Mouse (Mus musculus) heart, embryonic 13.5 days (tissue): Measurements from ENCODE around the gene Timm29. TPM values are rescaled to one million over a fixed set of nuclear protein-coding genes. Genes with fewer than 3 reads are reported as not detected.

Experiments
- ATAC-seq: fragments of 200-750 bp; cut with Nextera tagmentation; 2 replicates; pipeline ENCODE4 v1.8.0; 2017; ENCODE audit warnings: moderate TSS enrichment; ENCODE audit not compliant: insufficient number of reproducible peaks, low FRiP score, low TSS enrichment; ENCODE audit errors: extremely low read depth
- H3K27ac ChIP-seq: fragments of 300-500 bp; sonication (generic); replicated peaks from 2 replicates; pipeline ENCODE4 v1.5.1; 2015; ENCODE audit warnings: moderate library complexity, mild to moderate bottlenecking, inconsistent platforms
- H3K27me3 ChIP-seq: fragments of 300-500 bp; sonication (generic); replicated peaks from 2 replicates; pipeline ENCODE4 v1.6.1; 2015; ENCODE audit warnings: mild to moderate bottlenecking, inconsistent platforms
- H3K36me3 ChIP-seq: fragments of 300-500 bp; sonication (generic); 2 replicates; pipeline ENCODE4 v1.6.1; 2015; ENCODE audit warnings: mild to moderate bottlenecking, inconsistent platforms
- H3K4me1 ChIP-seq: fragments of 300-500 bp; sonication (generic); 2 replicates; pipeline ENCODE4 v1.6.1; 2015; ENCODE audit warnings: inconsistent platforms
- H3K4me2 ChIP-seq: fragments of 300-500 bp; sonication (generic); 2 replicates; pipeline ENCODE4 v1.6.1; 2015; ENCODE audit warnings: inconsistent platforms, mild to moderate bottlenecking, moderate library complexity
- H3K4me3 ChIP-seq: fragments of 300-500 bp; sonication (generic); 2 replicates; pipeline ENCODE4 v1.5.1; 2015; ENCODE audit warnings: moderate library complexity, mild to moderate bottlenecking, inconsistent platforms
- H3K9ac ChIP-seq: fragments of 300-500 bp; sonication (generic); 2 replicates; pipeline ENCODE4 v1.6.1; 2015; ENCODE audit warnings: inconsistent platforms, mild to moderate bottlenecking, moderate library complexity
- H3K9me3 ChIP-seq: fragments of 300-500 bp; sonication (generic); 2 replicates; pipeline ENCODE4 v1.6.1; 2016; ENCODE audit warnings: inconsistent platforms
- WGBS: fragments of 180-500 bp; shearing (Covaris S2); methylation state at CpG from one replicate; pipeline ENCODE4 v1.1.7; 2015; ENCODE audit warnings: mixed read lengths; 5-methylcytosine and 5-hydroxymethylcytosine counted together
- microRNA counts: library from miRNA; unstranded; fragments of <30 nt; microRNA quantifications from one replicate; lab custom pipeline; 2016
- microRNA-seq: library from miRNA; unstranded; fragments of <30 nt; microRNA quantifications from one replicate; pipeline ENCODE4, GENCODE M21; 2016
- polyA plus RNA-seq: library from polyadenylated mRNA; unstranded; fragments of >200 nt; fragmentation: Nextera tagmentation; extraction: Ambion mirVana; gene quantifications from 2 replicates; pipeline ENCODE4 v1.2.1, GENCODE M21; 2015

The Timm29 gene
- polyA plus RNA-seq, 1 experiment from 2014 or later: 23.1 TPM

DNA sequence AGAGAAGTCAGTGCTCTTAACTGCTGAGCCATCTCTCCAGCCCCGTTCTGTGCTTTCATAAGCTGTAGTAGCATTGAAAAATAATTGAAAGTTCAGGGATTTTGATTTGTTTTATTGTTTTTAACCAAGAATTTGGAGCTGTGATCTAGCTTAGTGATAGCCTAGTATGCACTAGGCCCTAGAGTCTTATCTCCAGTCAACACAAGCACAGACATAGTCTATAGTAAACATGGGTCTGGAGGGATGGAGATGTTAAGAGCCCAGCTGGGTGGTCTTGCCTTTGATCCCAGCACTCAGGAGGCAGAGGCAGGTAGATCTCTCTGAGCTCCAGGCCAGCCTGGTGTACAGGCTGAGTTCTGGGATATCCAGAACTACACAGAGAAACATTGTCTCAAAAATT, 30.2 kb downstream of the Timm29 start:
- no peak overlapping the region for H3K4me3 ChIP-seq
- H3K27me3 ChIP-seq: no peaks in the 10 kb centered on the region
- peaks cover 39% of the 10 kb centered on the region for H3K4me1 ChIP-seq
- 88% methylated on average over 1 of the region's 1 CpGs for WGBS
- H3K9me3 ChIP-seq: no peaks in the 10 kb centered on the region
- peaks cover 20% of the 10 kb centered on the region; the same call in 1 of the 2 replicates for H3K36me3 ChIP-seq
- no peak for ATAC-seq
- H3K4me2 ChIP-seq: no peak overlapping the region
- no peak overlapping the region for H3K27ac ChIP-seq
- no peak overlapping the region for H3K9ac ChIP-seq

DNA sequence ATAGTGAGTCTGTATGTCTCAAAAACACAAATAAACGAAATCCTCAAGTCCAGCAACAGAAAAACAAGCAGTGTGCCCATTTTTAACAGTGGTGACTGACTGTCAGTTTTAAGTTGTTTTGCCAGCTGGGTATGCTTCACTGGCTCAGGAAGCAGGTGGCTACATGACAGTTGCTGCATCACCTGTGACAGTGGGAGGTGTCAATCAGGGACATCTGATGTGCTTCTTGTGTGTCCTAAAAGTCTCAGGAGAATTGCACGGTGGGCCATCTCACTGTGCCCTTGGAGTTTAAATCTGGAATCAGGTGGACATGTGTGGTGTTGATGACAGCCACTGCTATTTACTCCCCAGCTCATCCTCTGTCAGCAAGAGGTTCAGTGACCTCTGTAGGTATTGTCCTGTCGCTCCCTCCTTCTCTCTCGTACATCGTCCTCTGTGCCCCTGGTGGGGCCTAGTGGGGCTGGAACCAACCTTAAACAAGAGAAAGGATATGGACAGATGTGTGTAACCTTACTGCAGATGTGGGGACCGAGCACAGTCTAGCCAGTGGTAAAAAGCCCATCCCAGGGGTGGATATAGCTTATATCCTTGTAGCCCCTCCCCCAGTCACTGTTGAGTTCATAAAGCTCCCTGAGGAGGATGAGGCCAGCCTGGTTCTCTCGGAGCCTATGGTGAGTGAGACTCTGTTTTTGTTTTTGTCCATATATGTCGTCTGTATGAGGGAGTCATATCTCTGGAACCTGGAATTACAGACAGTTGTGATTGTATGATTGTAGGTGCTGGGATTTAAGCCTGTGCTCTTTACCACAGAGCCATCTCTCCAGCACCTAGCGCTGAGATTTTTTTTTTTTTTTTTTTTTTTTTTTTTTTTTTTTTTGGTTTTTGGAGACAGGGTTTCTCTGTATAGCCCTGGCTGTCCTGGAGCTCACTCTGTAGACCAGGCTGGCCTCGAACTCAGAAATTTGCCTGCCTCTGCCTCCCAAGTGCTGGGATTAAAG, 33.1 kb downstream of the Timm29 start:
- H3K4me3 ChIP-seq: no peak overlapping the region
- ATAC-seq: no peak
- H3K4me2 ChIP-seq: no peak overlapping the region
- WGBS: 83% methylated on average over 10 of the region's 10 CpGs
- no peak overlapping the region for H3K27ac ChIP-seq
- H3K9ac ChIP-seq: no peak overlapping the region
- H3K4me1 ChIP-seq: peaks cover 27% of the 10 kb centered on the region
- H3K27me3 ChIP-seq: no peaks in the 10 kb centered on the region
- no peaks in the 10 kb centered on the region for H3K9me3 ChIP-seq
- H3K36me3 ChIP-seq: peaks cover 12% of the 10 kb centered on the region; the same call in 1 of the 2 replicates

- peaks cover 27% of the 10 kb centered on the region for H3K4me1 ChIP-seq
- no peaks in the 10 kb centered on the region for H3K9me3 ChIP-seq
Observed at GRCm38 (mm10) chr9:21626571-21626970, 34.0 kb downstream of the Timm29 start.

GRCm38 (mm10) chr9:21627145-21627795, 34.7 kb downstream of the Timm29 start:
- Histone ChIP-seq H3K9ac (no peak overlapping the region), H3K9me3 (no peaks in the 10 kb centered on the region), H3K4me3 (no peak overlapping the region), H3K27ac (no peak overlapping the region), H3K4me2 (no peak overlapping the region), H3K4me1 (peaks cover 33% of the 10 kb centered on the region), H3K36me3 (0 out of 2 replicates have a peak, but pooled peaks cover 12% of the 10 kb centered on the region), H3K27me3 (no peaks in the 10 kb centered on the region)
- 74% methylated on average over 5 of the region's 5 CpGs for WGBS
- no peak for ATAC-seq

More at GRCm38 (mm10) chr9:21626571-21626970, 34.0 kb downstream of the Timm29 start:
- H3K9ac ChIP-seq: no peak overlapping the region
- 0 out of 2 replicates have a peak, but pooled peaks cover 13% of the 10 kb centered on the region for H3K36me3 ChIP-seq
- no peak overlapping the region for H3K27ac ChIP-seq
- H3K4me2 ChIP-seq: no peak overlapping the region
- H3K27me3 ChIP-seq: no peaks in the 10 kb centered on the region
- ATAC-seq: no peak
- H3K4me3 ChIP-seq: no peak overlapping the region

DNA sequence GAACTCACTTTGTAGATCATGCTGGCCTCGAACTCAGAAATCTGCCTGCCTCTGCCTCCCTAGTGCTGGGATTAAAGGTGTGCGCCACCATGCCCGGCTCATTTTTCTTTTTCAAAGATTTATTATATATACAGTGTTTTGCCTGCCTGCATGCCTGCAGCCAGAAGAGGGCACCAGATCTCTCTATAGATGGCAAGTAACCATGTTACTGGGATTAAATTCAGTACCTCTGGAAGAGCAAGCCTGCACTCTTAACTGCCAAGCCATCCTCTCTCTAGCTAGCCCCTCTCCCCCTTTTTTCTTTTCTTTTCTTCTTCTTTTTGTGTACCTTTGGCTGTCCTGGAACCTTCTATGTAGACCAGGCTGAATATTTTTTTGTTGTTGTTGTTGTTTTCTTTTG, 38.2 kb downstream of the Timm29 start:
- no peak for ATAC-seq
- Histone ChIP-seq H3K4me1 (peaks cover 34% of the 10 kb centered on the region), H3K9me3 (no peaks in the 10 kb centered on the region), H3K4me3 (no peak overlapping the region), H3K9ac (no peak overlapping the region), H3K36me3 (peaks cover 42% of the 10 kb centered on the region), H3K4me2 (no peak overlapping the region), H3K27me3 (no peaks in the 10 kb centered on the region), H3K27ac (no peak overlapping the region)
- WGBS: 70% methylated on average over 3 of the region's 3 CpGs

GRCm38 (mm10) chr9:21633106-21633505, 40.6 kb downstream of the Timm29 start:
- Histone ChIP-seq H3K27ac (no peak overlapping the region), H3K27me3 (no peaks in the 10 kb centered on the region)
- 78% methylated on average over 3 of the region's 3 CpGs for whole genome bisulfite sequencing

GRCm38 (mm10) chr9:21635639-21636038, 43.1 kb downstream of the Timm29 start:
- Histone ChIP-seq H3K4me2 (no peak overlapping the region), H3K27me3 (no peaks in the 10 kb centered on the region), H3K4me3 (no peak overlapping the region), H3K9me3 (no peaks in the 10 kb centered on the region), H3K27ac (no peak overlapping the region), H3K4me1 (peaks cover 30% of the 10 kb centered on the region), H3K36me3 (peaks cover 89% of the 10 kb centered on the region), H3K9ac (no peak overlapping the region)
- no peak for ATAC-seq
- WGBS: 31% methylated on average over 7 of the region's 7 CpGs

More at GRCm38 (mm10) chr9:21633106-21633505, 40.6 kb downstream of the Timm29 start:
- Histone ChIP-seq H3K36me3 (peaks cover 64% of the 10 kb centered on the region), H3K4me2 (no peak overlapping the region), H3K9me3 (no peaks in the 10 kb centered on the region), H3K4me1 (peaks cover 30% of the 10 kb centered on the region), H3K9ac (0 out of 2 replicates have a peak overlapping the region, but pooled peaks have one; percentile 37), H3K4me3 (no peak overlapping the region)
- no peak for ATAC-seq

DNA sequence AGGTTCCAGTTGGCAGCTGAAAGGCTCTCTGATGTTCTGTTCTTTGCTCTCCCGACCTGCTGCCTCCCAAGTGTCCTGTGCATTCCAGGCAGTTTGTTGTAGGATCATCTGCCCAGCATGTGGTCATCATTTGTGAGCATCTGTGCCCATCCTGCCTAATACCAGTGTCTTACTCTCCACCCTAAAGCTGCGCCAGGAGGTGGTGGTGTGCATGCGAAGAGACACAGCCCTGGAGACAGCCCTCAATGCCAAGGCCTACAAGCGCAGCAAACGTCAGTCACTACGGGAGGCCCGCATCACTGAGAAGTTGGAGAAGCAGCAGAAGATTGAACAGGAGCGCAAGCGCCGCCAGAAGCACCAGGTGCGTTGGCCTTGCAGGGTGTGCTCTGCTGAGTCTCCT, 46.5 kb downstream of the Timm29 start:
- no peak for ATAC-seq
- Histone ChIP-seq H3K9ac (no peak overlapping the region), H3K27ac (no peak overlapping the region), H3K4me2 (no peak overlapping the region), H3K9me3 (no peaks in the 10 kb centered on the region), H3K4me1 (peaks cover 20% of the 10 kb centered on the region), H3K27me3 (no peaks in the 10 kb centered on the region), H3K4me3 (no peak overlapping the region), H3K36me3 (peaks cover 100% of the 10 kb centered on the region)
- WGBS: 95% methylated on average over 11 of the region's 11 CpGs

MicroRNAs encoded within 50 kb of the gene (microRNA counts, 519-probe panel; counts per million panel counts)
- microRNA mmu-miR-1946b (lab: Ali Mortazavi, UCI): 209 counts per million, percentile 61 among the panel's probes with 10 or more counts

Small RNAs within 50 kb of the gene (microRNA-seq; reads per million reads assigned to microRNA genes)
- not detected for gene Mir1946b

Other genes with a start within 250 kb of the Timm29 start
- gene Ilf3, start 224.9 kb upstream of the Timm29 start, polyA plus RNA-seq: 115 and 120 TPM in 2 replicates
- gene Qtrt1, start 180.9 kb upstream of the Timm29 start, polyA plus RNA-seq: 27.6 and 28.6 TPM in 2 replicates
- gene Dnm2, start 167.8 kb upstream of the Timm29 start, polyA plus RNA-seq: 66.8 and 67.6 TPM in 2 replicates
- gene Tmed1, start 82.5 kb upstream of the Timm29 start, polyA plus RNA-seq: 88.9 and 103 TPM in 2 replicates
- gene AB124611, start 66.5 kb upstream of the Timm29 start, polyA plus RNA-seq: 2.1 and 2.6 TPM in 2 replicates
- gene Carm1, start 45.8 kb upstream of the Timm29 start, polyA plus RNA-seq: 25.9 and 27.9 TPM in 2 replicates
- 15.2 and 16.6 TPM in 2 replicates for gene Yipf2, start 106 bp downstream of the Timm29 start, polyA plus RNA-seq
- gene Smarca4, start 23.4 kb downstream of the Timm29 start, polyA plus RNA-seq: 56.1 and 57.9 TPM in 2 replicates
- 18.9 and 20.4 TPM in 2 replicates for gene Ldlr, start 130.8 kb downstream of the Timm29 start, polyA plus RNA-seq
- 84.8 and 96.7 TPM in 2 replicates for gene Spc24, start 167.6 kb downstream of the Timm29 start, polyA plus RNA-seq
- 16.0 and 16.9 TPM in 2 replicates for gene Kank2, start 206.0 kb downstream of the Timm29 start, polyA plus RNA-seq
- 1.6 and 2.3 TPM in 2 replicates for gene Angptl8, start 242.8 kb downstream of the Timm29 start, polyA plus RNA-seq